Mouse (Mus musculus) C2C12 (cell line): ENCODE data around the gene Mybph.

ENCODE experiments used
- CEBPB ChIP-seq: IDR thresholded peaks from one replicate; pipeline ENCODE4 v1.6.1; 2011; ENCODE audit warnings: low read depth, mild to moderate bottlenecking, control low read depth, moderate library complexity
- CTCF ChIP-seq: IDR thresholded peaks from one replicate; pipeline ENCODE4 v1.5.1; 2011; ENCODE audit not compliant: control insufficient read depth, insufficient read depth, insufficient read length
- MAX ChIP-seq: IDR thresholded peaks from one replicate; pipeline ENCODE4 v1.6.1; 2011; ENCODE audit warnings: mild to moderate bottlenecking, control low read depth
- MYOD1 ChIP-seq: IDR thresholded peaks from one replicate; pipeline ENCODE4 v1.6.1; 2011; ENCODE audit warnings: low read depth; ENCODE audit not compliant: control insufficient read depth, insufficient read length
- MYOG ChIP-seq: IDR thresholded peaks from one replicate; pipeline ENCODE4 v1.6.1; 2011; ENCODE audit not compliant: control insufficient read depth, insufficient read length; ENCODE audit errors: extremely low read depth
- USF1 ChIP-seq: IDR thresholded peaks from one replicate; pipeline ENCODE4 v1.6.1; 2011; ENCODE audit warnings: low read depth, mild to moderate bottlenecking, control low read depth, moderate library complexity

GRCm38 (mm10) chr1:134204230-134204629 lies 11.0 kb downstream of the Mybph start:
- TF ChIP-seq CTCF (no peak), MAX (no peak), USF1 (no peak), CEBPB (no peak), MYOG (no peak), MYOD1 (no peak)
